Mouse (Mus musculus) CH12.LX (cell line): ENCODE results near the gene Rora. TPM values are rescaled to one million over a fixed set of nuclear protein-coding genes. Genes with fewer than 3 reads are reported as not detected.

Experiments
- DNase-seq: peaks from one replicate; pipeline ENCODE4 v3.0.0-alpha.2; 2013; ENCODE audit errors: extremely low read depth
- H3K27ac ChIP-seq: 2 replicates; pipeline ENCODE4 v1.5.1; 2012; ENCODE audit warnings: low read depth, mild to moderate bottlenecking, control low read depth, moderate library complexity; ENCODE audit not compliant: insufficient read depth
- H3K27me3 ChIP-seq: replicated peaks from 2 replicates; pipeline ENCODE3; 2012; ENCODE audit warnings: inconsistent platforms
- H3K36me3 ChIP-seq, 2 experiments: replicated peaks in 1 of 2; 2 replicates each; pipeline versions ENCODE3 to v1.6.1; 2012; ENCODE audit warnings: inconsistent platforms in 1 of 2, low read length in 1 of 2, mild to moderate bottlenecking in 1 of 2, mixed read lengths in 1 of 2, moderate library complexity in 1 of 2; ENCODE audit not compliant: control insufficient read depth in 1 of 2, insufficient read depth in 1 of 2
- H3K4me1 ChIP-seq, 2 experiments: 2 replicates each; pipeline ENCODE4 v1.6.1; 2012; ENCODE audit warnings: inconsistent platforms in 1 of 2, moderate library complexity in 1 of 2; ENCODE audit not compliant: insufficient read depth in 2 of 2, control insufficient read depth in 1 of 2
- H3K4me2 ChIP-seq: 2 replicates; pipeline ENCODE4 v1.6.1; 2012; ENCODE audit warnings: low read depth, mild to moderate bottlenecking, control low read depth; ENCODE audit not compliant: poor library complexity, insufficient read depth, severe bottlenecking
- H3K4me3 ChIP-seq, 3 experiments: fragments of 150-350 bp in 1 of 3; sonication (generic) in 1 of 3; replicated peaks in 1 of 3; 2 replicates each; pipeline versions ENCODE3 to v1.5.1; 2011 to 2012; ENCODE audit warnings: low read depth in 2 of 3, low read length in 2 of 3, mild to moderate bottlenecking in 2 of 3, moderate library complexity in 2 of 3, control low read depth in 1 of 3, improper control_type of control experiment in 1 of 3, inconsistent platforms in 1 of 3, mixed read lengths in 1 of 3; ENCODE audit not compliant: poor library complexity in 1 of 3
- H3K79me2 ChIP-seq: replicated peaks from 2 replicates; pipeline ENCODE4 v1.6.1; 2012; ENCODE audit warnings: mild to moderate bottlenecking, moderate library complexity; ENCODE audit not compliant: control insufficient read depth, poor library complexity, insufficient read depth, severe bottlenecking; ENCODE audit errors: extremely low read depth
- H3K9ac ChIP-seq: 2 replicates; pipeline ENCODE4 v1.6.1; 2012; ENCODE audit warnings: low read depth, mild to moderate bottlenecking, control low read depth, moderate library complexity; ENCODE audit not compliant: insufficient read depth
- H3K9me3 ChIP-seq: replicated peaks from 2 replicates; pipeline ENCODE3; 2012; ENCODE audit warnings: low read length, inconsistent platforms, mixed read lengths
- E2F4 ChIP-seq: IDR thresholded peaks from 2 replicates; pipeline ENCODE4 v1.6.1; 2011; ENCODE audit warnings: low read depth, low read length, improper control_type of control experiment; ENCODE audit not compliant: insufficient replicate concordance
- ETS1 ChIP-seq: conservative IDR thresholded peaks from 2 replicates; pipeline ENCODE4 v1.6.1; 2012; ENCODE audit warnings: low read depth, mild to moderate bottlenecking, inconsistent platforms, low read length, improper control_type of control experiment, moderate library complexity
- GABPA ChIP-seq: IDR thresholded peaks from 2 replicates; pipeline ENCODE4 v1.6.1; 2012; ENCODE audit warnings: low read depth, low read length, improper control_type of control experiment, inconsistent platforms; ENCODE audit not compliant: insufficient replicate concordance
- HCFC1 ChIP-seq: IDR thresholded peaks from 2 replicates; pipeline ENCODE4 v1.6.1; 2012; ENCODE audit warnings: low read depth, mild to moderate bottlenecking, inconsistent platforms, low read length, improper control_type of control experiment
- JUN ChIP-seq: IDR thresholded peaks from 2 replicates; pipeline ENCODE4 v1.6.1; 2011; ENCODE audit warnings: low read depth, mild to moderate bottlenecking, low read length, improper control_type of control experiment, moderate library complexity; ENCODE audit not compliant: insufficient read depth
- JUND ChIP-seq: conservative IDR thresholded peaks from 2 replicates; pipeline ENCODE4 v1.6.1; 2011; ENCODE audit warnings: low read depth, low read length, improper control_type of control experiment
- MAFK ChIP-seq: IDR thresholded peaks from 2 replicates; pipeline ENCODE4 v1.6.1; 2011; ENCODE audit warnings: low read length, improper control_type of control experiment; ENCODE audit not compliant: insufficient replicate concordance
- MAZ ChIP-seq: IDR thresholded peaks from 2 replicates; pipeline ENCODE4 v1.6.1; 2012; ENCODE audit warnings: low read depth, mild to moderate bottlenecking, inconsistent platforms, low read length, improper control_type of control experiment, moderate library complexity
- MEF2A ChIP-seq: IDR thresholded peaks from 2 replicates; pipeline ENCODE4 v1.6.1; 2014; ENCODE audit warnings: low read depth, mild to moderate bottlenecking, inconsistent platforms, low read length, improper control_type of control experiment, borderline replicate concordance
- MXI1 ChIP-seq: IDR thresholded peaks from 2 replicates; pipeline ENCODE4 v1.6.1; 2011; ENCODE audit warnings: mild to moderate bottlenecking, low read depth, low read length, improper control_type of control experiment
- MYC ChIP-seq: IDR thresholded peaks from 2 replicates; pipeline ENCODE4 v1.6.1; 2011; ENCODE audit warnings: low read depth, mild to moderate bottlenecking, improper control_type of control experiment, low read length
- NELFE ChIP-seq: IDR thresholded peaks from 2 replicates; pipeline ENCODE4 v1.6.1; 2011; ENCODE audit warnings: low read depth, low read length, improper control_type of control experiment
- PAX5 ChIP-seq: IDR thresholded peaks from 2 replicates; pipeline ENCODE4 v1.6.1; 2012; ENCODE audit warnings: low read length, inconsistent platforms, mixed read lengths
- RAD21 ChIP-seq: IDR thresholded peaks from 2 replicates; pipeline ENCODE4 v1.6.1; 2011; ENCODE audit warnings: low read depth, mild to moderate bottlenecking, low read length, improper control_type of control experiment, moderate library complexity
- SMC3 ChIP-seq: IDR thresholded peaks from 2 replicates; pipeline ENCODE4 v1.6.1; 2011; ENCODE audit warnings: low read depth, low read length, improper control_type of control experiment
- TBP ChIP-seq: conservative IDR thresholded peaks from 2 replicates; pipeline ENCODE4 v1.6.1; 2011; ENCODE audit warnings: low read depth, low read length, improper control_type of control experiment
- UBTF ChIP-seq: IDR thresholded peaks from 2 replicates; pipeline ENCODE4 v1.6.1; 2012; ENCODE audit warnings: low read depth, mild to moderate bottlenecking, inconsistent platforms, low read length, improper control_type of control experiment, moderate library complexity
- USF1 ChIP-seq: IDR thresholded peaks from 2 replicates; pipeline ENCODE4 v1.6.1; 2014; ENCODE audit warnings: low read depth, mild to moderate bottlenecking, inconsistent platforms, low read length, improper control_type of control experiment
- USF2 ChIP-seq: conservative IDR thresholded peaks from 2 replicates; pipeline ENCODE4 v1.6.1; 2011; ENCODE audit warnings: low read depth, low read length, improper control_type of control experiment
- ZC3H11A ChIP-seq: IDR thresholded peaks from 2 replicates; pipeline ENCODE4 v1.6.1; 2012; ENCODE audit warnings: low read depth, mild to moderate bottlenecking, inconsistent platforms, low read length, improper control_type of control experiment
- ZKSCAN1 ChIP-seq: IDR thresholded peaks from 2 replicates; pipeline ENCODE4 v1.6.1; 2012; ENCODE audit warnings: low read depth, inconsistent platforms, low read length, improper control_type of control experiment, borderline replicate concordance
- ZMIZ1 ChIP-seq: IDR thresholded peaks from 2 replicates; pipeline ENCODE4 v1.6.1; 2012; ENCODE audit warnings: low read depth, mild to moderate bottlenecking, inconsistent platforms, low read length, improper control_type of control experiment
- dilution Hi-C: fragments of 300-500 bp; cut with MboI; formaldehyde crosslinking; loops from 2 replicates; pipeline ENCODE4 v1.14.3; 2020; ENCODE audit warnings: low sequenced_read_pairs; ENCODE audit not compliant: extremely low pct_unique_long_range_greater_than_20kb, extremely low pct_ligation_motif_present
- in situ Hi-C: fragments of 300-500 bp; cut with MboI; formaldehyde crosslinking; loops from 3 replicates; pipeline ENCODE4 v1.14.3; 2019; ENCODE audit warnings: low sequenced_read_pairs, low pct_ligation_motif_present, low pct_unique_long_range_greater_than_20kb, mixed read lengths
- polyA plus RNA-seq: library from polyadenylated mRNA; unstranded; fragments of >175 nt; gene quantifications from 2 replicates; pipeline ENCODE4 v1.2.1, GENCODE M21; 2012; ENCODE audit warnings: low read depth; ENCODE audit not compliant: insufficient read length
- total RNA-seq, 2 experiments: library from RNA; depleted of rRNA; stranded (reverse); fragments of 300-350 nt in 1 of 2; fragments of >200 nt in 1 of 2; gene quantifications; 2 replicates each; pipeline ENCODE4 v1.2.3; 2012 to 2014

Gene Rora
- total and polyA plus RNA-seq, 3 experiments = 0.36 to 0.66 (median 0.64) TPM

DNA sequence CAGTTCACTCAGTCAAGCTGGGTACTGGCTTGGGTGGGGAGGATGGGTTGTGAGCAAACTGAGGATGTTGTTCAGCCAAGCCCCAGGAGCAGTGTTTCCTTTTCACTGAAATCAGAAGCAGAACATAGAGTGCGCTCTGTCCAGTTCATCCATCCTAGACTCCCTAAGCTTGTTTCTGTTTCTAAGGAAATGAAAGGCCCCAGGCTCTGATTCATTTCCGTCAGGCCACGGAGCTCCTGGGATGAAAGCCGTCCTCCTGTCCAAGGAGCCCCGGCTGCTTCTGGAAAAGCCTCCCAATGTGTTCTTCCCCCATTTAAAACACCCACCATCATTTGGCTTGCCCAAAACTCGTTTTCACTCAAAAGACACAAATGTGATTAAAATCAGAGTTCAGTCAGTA, 589.0 kb downstream of the Rora start:
- no peaks in the 10 kb centered on the region for H3K9me3 ChIP-seq
- dilution Hi-C loops (no loop called here), in situ Hi-C loops (no loop called here)
- no peaks in the 10 kb centered on the region for H3K36me3 ChIP-seq
- TF ChIP-seq GABPA (no peak), MAFK (no peak), PAX5 (no peak), USF2 (no peak), SMC3 (no peak), MEF2A (no peak), ZC3H11A (no peak), RAD21 (no peak), TBP (no peak), UBTF (no peak), USF1 (no peak), E2F4 (no peak), ZMIZ1 (no peak)
- H3K27ac ChIP-seq = no peak overlapping the region
- H3K27me3 ChIP-seq = no peaks in the 10 kb centered on the region
- no peak overlapping the region for H3K4me2 ChIP-seq
- H3K4me3 ChIP-seq = no peak overlapping the region
- DNase-seq = no peak
- no peaks in the 10 kb centered on the region for H3K4me1 ChIP-seq
- H3K9ac ChIP-seq = no peak overlapping the region
- H3K79me2 ChIP-seq = no peaks in the 10 kb centered on the region

DNA sequence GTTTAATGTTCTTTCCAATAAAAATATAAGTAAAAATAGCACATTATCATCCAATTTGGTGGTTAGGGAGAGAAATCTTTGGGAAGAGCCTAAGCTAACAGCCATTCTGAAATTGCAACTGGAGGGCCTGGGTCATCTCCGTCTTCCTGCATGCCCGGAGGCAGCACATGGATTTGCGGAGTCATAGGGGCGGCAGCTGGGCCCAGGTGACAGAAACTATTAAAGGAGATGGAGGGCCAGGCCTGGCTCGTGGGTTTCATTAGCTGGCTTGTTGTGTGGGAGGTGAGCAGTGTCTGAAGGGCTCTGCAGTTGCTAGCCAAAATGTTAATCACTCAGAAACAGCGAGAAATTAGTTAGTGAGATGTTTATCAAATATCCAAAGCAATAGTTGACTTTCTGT, 590.0 kb downstream of the Rora start:
- TF ChIP-seq NELFE = no peak
- no peak for TF ChIP-seq USF1
- no peak for TF ChIP-seq TBP
- no peak for TF ChIP-seq JUN
- TF ChIP-seq MXI1 = no peak
- no peak for TF ChIP-seq RAD21
- TF ChIP-seq JUND = no peak
- TF ChIP-seq ZKSCAN1 = no peak
- TF ChIP-seq ETS1 = no peak
- no peak for TF ChIP-seq HCFC1
- TF ChIP-seq MYC = no peak
- no peak for TF ChIP-seq MAZ
- no peak for TF ChIP-seq ZMIZ1
- in situ Hi-C loops = no loop called here
- Histone ChIP-seq H3K9me3 (no peaks in the 10 kb centered on the region), H3K4me1 (no peaks in the 10 kb centered on the region), H3K79me2 (no peaks in the 10 kb centered on the region), H3K4me3 (no peak overlapping the region), H3K4me2 (no peak overlapping the region), H3K36me3 (no peaks in the 10 kb centered on the region), H3K27me3 (no peaks in the 10 kb centered on the region), H3K27ac (no peak overlapping the region), H3K9ac (no peak overlapping the region)
- DNase-seq = no peak
- dilution Hi-C loops = no loop called here
